Mouse (Mus musculus): Measurements from ENCODE around the gene Hic2. TPM values are rescaled to one million over a fixed set of nuclear protein-coding genes. Genes with fewer than 3 reads are reported as not detected.

Hic2 gene
- polyA plus RNA-seq, 1 experiment from 2014 or later, result 2.1 TPM

DNA sequence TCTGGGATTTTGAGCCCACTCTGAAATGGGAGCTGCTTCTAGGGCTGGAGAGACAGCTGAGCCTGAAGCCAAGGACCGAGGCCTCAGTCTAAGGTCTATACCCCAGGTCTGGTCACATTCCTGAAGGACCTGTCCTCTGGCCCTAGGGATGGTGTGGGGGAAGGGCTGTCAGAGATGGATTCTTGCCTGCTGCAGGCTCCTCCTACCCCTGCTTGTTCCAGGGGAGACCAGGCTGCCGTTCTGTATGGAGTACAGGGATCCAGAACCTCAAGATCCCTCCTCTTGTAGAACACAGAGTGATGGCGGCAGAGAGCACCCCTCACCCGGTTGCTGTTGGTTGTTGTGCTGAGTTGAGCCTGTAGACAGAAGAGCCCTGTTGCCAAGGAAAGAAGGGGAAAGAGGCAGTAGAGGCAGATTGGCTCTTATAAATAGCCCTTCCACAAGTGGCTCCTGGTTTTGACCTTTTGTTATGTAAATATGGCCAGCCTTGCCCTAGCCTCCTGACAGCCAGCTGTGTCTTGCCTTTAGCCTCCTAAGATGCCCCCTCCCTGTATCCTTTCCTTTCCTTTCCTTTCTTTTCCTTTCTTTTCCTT lies 20.7 kb downstream of the Hic2 start:
- H3K4me2 ChIP-seq (ENCODE audit: low read length), result no peak overlapping the region
- TF ChIP-seq CTCF (IDR thresholded peaks at IDR 0.05; ENCODE audit: low read depth), result no peak
- H3K36me3 ChIP-seq (ENCODE audit: insufficient read depth, low read length), result peaks cover 16% of the 10 kb centered on the region
- DNase-seq (ENCODE audit: low spot score) (no peak), ATAC-seq (replicated peaks; ENCODE audit: low FRiP score, low read depth) (no peak)
- no peak overlapping the region for H3K4me3 ChIP-seq (replicated peaks; ENCODE audit: low read depth, low read length)
- 28% methylated on average over 4 of the region's 4 CpGs for WGBS
- H3K4me1 ChIP-seq (replicated peaks; ENCODE audit: insufficient read depth, low read length), result peaks cover 18% of the 10 kb centered on the region; the same call in 1 of the 2 replicates
- no peak overlapping the region for H3K9ac ChIP-seq (ENCODE audit: low read depth, low read length)
- no peaks in the 10 kb centered on the region for H3K9me3 ChIP-seq (replicated peaks; ENCODE audit: low read length)
- no peak overlapping the region for H3K27ac ChIP-seq
- no peaks in the 10 kb centered on the region for H3K27me3 ChIP-seq (ENCODE audit: insufficient read depth, low read length)

DNA sequence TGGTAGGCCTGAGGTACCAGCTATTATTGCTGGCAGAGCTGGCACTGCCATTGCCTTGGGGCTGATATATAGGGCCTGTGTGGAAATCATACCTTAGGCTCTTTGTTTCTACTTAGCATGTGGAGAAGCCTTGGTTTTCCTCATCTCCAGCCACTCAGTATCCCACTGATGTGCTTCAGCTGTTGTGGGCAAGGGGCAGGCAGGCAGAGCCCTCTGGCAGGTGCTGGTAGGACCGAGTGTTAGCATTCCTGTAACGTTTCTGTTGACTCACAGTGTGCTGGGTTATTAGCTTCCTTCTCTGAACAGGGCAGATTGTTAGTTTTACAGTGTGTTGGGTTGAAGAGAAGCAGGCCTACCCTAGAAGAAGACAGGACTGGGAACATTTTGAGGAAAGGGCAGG lies 21.9 kb downstream of the Hic2 start:
- Histone ChIP-seq H3K27ac (no peak overlapping the region), H3K9me3 (replicated peaks; ENCODE audit: low read length) (no peaks in the 10 kb centered on the region), H3K27me3 (ENCODE audit: insufficient read depth, low read length) (no peaks in the 10 kb centered on the region), H3K36me3 (ENCODE audit: insufficient read depth, low read length) (peaks cover 20% of the 10 kb centered on the region), H3K4me1 (replicated peaks; ENCODE audit: insufficient read depth, low read length) (peaks cover 11% of the 10 kb centered on the region; the same call in 1 of the 2 replicates), H3K4me3 (replicated peaks; ENCODE audit: low read depth, low read length) (no peak overlapping the region), H3K9ac (ENCODE audit: low read depth, low read length) (no peak overlapping the region), H3K4me2 (ENCODE audit: low read length) (no peak overlapping the region)
- DNase-seq (ENCODE audit: low spot score) (no peak), ATAC-seq (replicated peaks; ENCODE audit: low FRiP score, low read depth) (no peak)
- no peak for TF ChIP-seq CTCF (IDR thresholded peaks at IDR 0.05; ENCODE audit: low read depth)
- WGBS, result 65% methylated on average over 2 of the region's 2 CpGs

DNA sequence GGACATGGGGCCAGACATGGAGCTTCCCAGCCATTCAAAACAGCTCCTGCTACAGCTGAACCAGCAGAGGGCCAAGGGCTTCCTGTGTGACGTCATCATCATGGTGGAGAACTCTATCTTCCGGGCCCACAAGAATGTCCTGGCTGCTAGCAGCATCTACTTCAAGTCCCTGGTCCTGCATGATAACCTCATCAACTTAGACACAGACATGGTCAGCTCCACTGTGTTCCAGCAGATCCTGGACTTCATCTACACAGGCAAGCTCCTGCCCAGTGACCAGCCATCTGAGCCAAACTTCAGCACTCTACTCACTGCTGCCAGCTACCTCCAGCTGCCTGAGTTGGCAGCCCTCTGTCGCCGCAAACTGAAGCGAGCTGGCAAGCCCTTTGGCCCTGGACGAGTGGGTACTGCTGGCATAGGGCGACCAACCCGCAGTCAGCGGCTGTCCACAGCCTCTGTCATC lies 24.0 kb downstream of the Hic2 start:
- TF ChIP-seq CTCF (IDR thresholded peaks at IDR 0.05; ENCODE audit: low read depth), result peak; percentile 32; the same call in 1 of the 2 replicates
- H3K4me1 ChIP-seq (replicated peaks; ENCODE audit: insufficient read depth, low read length), result peaks cover 5% of the 10 kb centered on the region; the same call in 1 of the 2 replicates
- ATAC-seq (replicated peaks; ENCODE audit: low FRiP score, low read depth) (no peak), DNase-seq (ENCODE audit: low spot score) (no peak)
- no peak overlapping the region for H3K9ac ChIP-seq (ENCODE audit: low read depth, low read length)
- no peaks in the 10 kb centered on the region for H3K27me3 ChIP-seq (ENCODE audit: insufficient read depth, low read length)
- no peaks in the 10 kb centered on the region for H3K9me3 ChIP-seq (replicated peaks; ENCODE audit: low read length)
- no peak overlapping the region for H3K4me2 ChIP-seq (ENCODE audit: low read length)
- H3K36me3 ChIP-seq (ENCODE audit: insufficient read depth, low read length), result peaks cover 20% of the 10 kb centered on the region
- 86% methylated on average over 9 of the region's 9 CpGs for WGBS
- H3K4me3 ChIP-seq (replicated peaks; ENCODE audit: low read depth, low read length), result no peak overlapping the region
- no peak overlapping the region; the same call in 1 of the 2 replicates for H3K27ac ChIP-seq

DNA sequence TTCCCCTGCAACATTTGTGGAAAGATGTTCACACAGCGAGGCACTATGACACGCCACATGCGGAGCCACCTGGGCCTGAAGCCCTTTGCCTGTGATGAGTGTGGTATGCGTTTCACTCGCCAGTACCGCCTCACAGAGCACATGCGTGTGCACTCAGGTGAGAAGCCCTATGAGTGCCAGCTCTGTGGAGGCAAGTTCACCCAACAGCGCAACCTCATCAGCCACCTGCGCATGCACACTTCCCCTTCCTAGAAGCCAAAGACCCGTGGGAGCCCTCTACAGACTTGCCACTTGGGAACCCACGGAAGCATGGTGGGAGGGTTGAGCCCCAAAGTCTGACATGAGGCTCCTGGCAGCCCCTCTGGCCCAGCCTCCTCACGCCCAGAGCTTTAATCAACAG lies 25.5 kb downstream of the Hic2 start:
- no peak overlapping the region for H3K9ac ChIP-seq (ENCODE audit: low read depth, low read length)
- H3K4me2 ChIP-seq (ENCODE audit: low read length), result no peak overlapping the region
- H3K4me1 ChIP-seq (replicated peaks; ENCODE audit: insufficient read depth, low read length), result peaks cover 4% of the 10 kb centered on the region; the same call in 1 of the 2 replicates
- DNase-seq (ENCODE audit: low spot score), result no peak
- H3K4me3 ChIP-seq (replicated peaks; ENCODE audit: low read depth, low read length), result no peak overlapping the region
- H3K27ac ChIP-seq, result no peak overlapping the region
- H3K27me3 ChIP-seq (ENCODE audit: insufficient read depth, low read length), result no peaks in the 10 kb centered on the region
- WGBS, result 90% methylated on average over 12 of the region's 12 CpGs
- no peak for ATAC-seq (replicated peaks; ENCODE audit: low FRiP score, low read depth)
- TF ChIP-seq CTCF (IDR thresholded peaks at IDR 0.05; ENCODE audit: low read depth), result no peak
- no peaks in the 10 kb centered on the region for H3K9me3 ChIP-seq (replicated peaks; ENCODE audit: low read length)
- peaks cover 20% of the 10 kb centered on the region for H3K36me3 ChIP-seq (ENCODE audit: insufficient read depth, low read length)

DNA sequence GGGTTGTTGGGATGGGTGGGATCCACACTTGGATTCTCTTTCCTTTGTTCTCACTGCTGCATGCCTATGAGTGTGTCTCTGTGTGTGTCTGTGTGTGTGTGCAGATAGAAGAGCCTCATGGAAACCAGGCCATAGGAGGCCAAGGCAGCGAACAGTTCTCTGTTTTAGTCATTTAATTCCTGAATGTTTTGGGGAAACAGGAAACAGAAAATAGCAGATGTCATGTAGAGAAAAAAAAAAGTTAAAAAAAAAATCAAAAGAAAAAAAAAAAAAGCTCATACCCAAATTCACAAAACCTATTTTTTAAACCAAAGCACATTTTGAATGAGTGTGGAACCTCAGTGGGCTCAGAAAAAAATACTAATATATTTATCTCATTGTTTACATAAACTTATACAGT lies 28.0 kb downstream of the Hic2 start:
- TF ChIP-seq CTCF (IDR thresholded peaks at IDR 0.05; ENCODE audit: low read depth), result no peak
- no peaks in the 10 kb centered on the region for H3K4me1 ChIP-seq (replicated peaks; ENCODE audit: insufficient read depth, low read length)
- H3K4me2 ChIP-seq (ENCODE audit: low read length), result no peak overlapping the region
- H3K27ac ChIP-seq, result no peak overlapping the region
- no peak overlapping the region for H3K4me3 ChIP-seq (replicated peaks; ENCODE audit: low read depth, low read length)
- no peaks in the 10 kb centered on the region for H3K9me3 ChIP-seq (replicated peaks; ENCODE audit: low read length)
- ATAC-seq (replicated peaks; ENCODE audit: low FRiP score, low read depth) (no peak), DNase-seq (ENCODE audit: low spot score) (no peak)
- peaks cover 20% of the 10 kb centered on the region for H3K36me3 ChIP-seq (ENCODE audit: insufficient read depth, low read length)
- no peak overlapping the region for H3K9ac ChIP-seq (ENCODE audit: low read depth, low read length)
- 86% methylated on average over 1 of the region's 1 CpGs for WGBS
- no peaks in the 10 kb centered on the region for H3K27me3 ChIP-seq (ENCODE audit: insufficient read depth, low read length)

DNA sequence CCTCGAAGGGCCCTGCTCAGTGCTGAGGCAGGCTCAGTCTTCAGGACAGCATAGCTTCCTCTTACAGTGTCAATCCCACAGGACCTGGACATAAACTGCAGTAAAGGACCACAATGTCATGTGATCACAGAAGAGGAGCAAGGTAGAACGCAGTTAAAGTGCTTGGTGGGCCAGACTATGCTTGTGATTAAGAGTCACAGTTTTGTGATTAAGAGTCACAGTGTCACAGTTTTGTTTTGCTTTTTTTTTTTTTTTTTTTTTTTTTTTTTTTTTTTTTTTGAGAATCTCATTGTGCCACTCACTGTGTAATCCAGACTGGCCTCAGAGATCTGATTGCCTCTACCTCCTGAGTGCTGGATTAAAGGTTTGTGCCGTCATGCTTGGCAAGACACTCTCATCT lies 32.7 kb downstream of the Hic2 start:
- Histone ChIP-seq H3K27ac (no peak overlapping the region), H3K4me1 (replicated peaks; ENCODE audit: insufficient read depth, low read length) (no peaks in the 10 kb centered on the region), H3K9me3 (replicated peaks; ENCODE audit: low read length) (no peaks in the 10 kb centered on the region; the same call in 1 of the 2 replicates), H3K4me3 (replicated peaks; ENCODE audit: low read depth, low read length) (no peak overlapping the region), H3K9ac (ENCODE audit: low read depth, low read length) (no peak overlapping the region), H3K36me3 (ENCODE audit: insufficient read depth, low read length) (no peaks in the 10 kb centered on the region), H3K27me3 (ENCODE audit: insufficient read depth, low read length) (no peaks in the 10 kb centered on the region), H3K4me2 (ENCODE audit: low read length) (no peak overlapping the region)
- DNase-seq (ENCODE audit: low spot score) (no peak), ATAC-seq (replicated peaks; ENCODE audit: low FRiP score, low read depth) (no peak)
- TF ChIP-seq CTCF (IDR thresholded peaks at IDR 0.05; ENCODE audit: low read depth), result no peak
- 70% methylated on average over 3 of the region's 3 CpGs for WGBS
